Mouse (Mus musculus) G1E (cell line): Measurements from ENCODE around the gene Tmeff1. TPM values are rescaled to one million over a fixed set of nuclear protein-coding genes. Genes with fewer than 3 reads are reported as not detected.
"Not testable (repeated sequence)": the region's sequence is repeated elsewhere in the genome, so short reads cannot be mapped to it uniquely, and the experiment has no call there.

Source experiments
- ATAC-seq: 2 replicates; pipeline ENCODE4 v1.8.0; 2016; ENCODE audit warnings: mild to moderate bottlenecking; ENCODE audit not compliant: insufficient number of reproducible peaks, poor library complexity, low FRiP score, severe bottlenecking; ENCODE audit errors: extremely low read depth
- DNase-seq: peaks from one replicate; pipeline ENCODE4 v3.0.0; 2012; ENCODE audit warnings: low spot score
- H3K27me3 ChIP-seq: 2 replicates; pipeline ENCODE4 v1.6.1; 2012; ENCODE audit warnings: mild to moderate bottlenecking, low read length, inconsistent platforms; ENCODE audit not compliant: insufficient read depth
- H3K36me3 ChIP-seq: replicated peaks from 2 replicates; pipeline ENCODE3; 2012; ENCODE audit warnings: mild to moderate bottlenecking, inconsistent platforms
- H3K4me1 ChIP-seq: 2 replicates; pipeline ENCODE4 v1.6.1; 2012; ENCODE audit warnings: low read depth, low read length, inconsistent platforms, mixed read lengths; ENCODE audit not compliant: insufficient read depth
- H3K4me3 ChIP-seq: 2 replicates; pipeline ENCODE4 v1.5.1; 2012; ENCODE audit warnings: low read depth, mild to moderate bottlenecking, inconsistent platforms, low read length, moderate library complexity, mixed read lengths
- H3K9me3 ChIP-seq: replicated peaks from 2 replicates; pipeline ENCODE4 v1.6.1; 2012; ENCODE audit warnings: inconsistent platforms
- CTCF ChIP-seq: IDR thresholded peaks from 2 replicates; pipeline ENCODE4 v1.5.1; 2012; ENCODE audit warnings: low read depth, low read length, inconsistent platforms, mixed read lengths
- GATA1 ChIP-seq: IDR thresholded peaks from 2 replicates; pipeline ENCODE4 v1.6.1; 2012; ENCODE audit warnings: borderline replicate concordance, low read length, inconsistent platforms, mixed read lengths
- GATA2 ChIP-seq: IDR thresholded peaks from 2 replicates; pipeline ENCODE4 v1.6.1; 2012; ENCODE audit warnings: low read depth, low read length, inconsistent platforms, borderline replicate concordance
- POLR2AphosphoS5 ChIP-seq: IDR thresholded peaks from 2 replicates; pipeline ENCODE4 v1.6.1; 2012; ENCODE audit warnings: low read depth, low read length, inconsistent platforms; ENCODE audit not compliant: insufficient replicate concordance
- TAL1 ChIP-seq: conservative IDR thresholded peaks from 2 replicates; pipeline ENCODE4 v1.6.1; 2012; ENCODE audit warnings: low read depth, low read length, inconsistent platforms, mixed read lengths
- polyA plus RNA-seq: library from polyadenylated mRNA; stranded (reverse); fragments of >175 nt; gene quantifications from 2 replicates; pipeline ENCODE4 v1.2.3, GENCODE M21; 2012
- total RNA-seq, 2 experiments: library from RNA; stranded (forward) in 1 of 2; stranded (reverse) in 1 of 2; fragments of 200-1000 nt in 1 of 2; fragments of >200 nt in 1 of 2; fragmentation: Nextera tagmentation in 1 of 2; gene quantifications; 2 replicates each; pipeline ENCODE4 v1.2.3; 2014 to 2017

Gene Tmeff1
- total and polyA plus RNA-seq, 3 experiments, result not detected

DNA sequence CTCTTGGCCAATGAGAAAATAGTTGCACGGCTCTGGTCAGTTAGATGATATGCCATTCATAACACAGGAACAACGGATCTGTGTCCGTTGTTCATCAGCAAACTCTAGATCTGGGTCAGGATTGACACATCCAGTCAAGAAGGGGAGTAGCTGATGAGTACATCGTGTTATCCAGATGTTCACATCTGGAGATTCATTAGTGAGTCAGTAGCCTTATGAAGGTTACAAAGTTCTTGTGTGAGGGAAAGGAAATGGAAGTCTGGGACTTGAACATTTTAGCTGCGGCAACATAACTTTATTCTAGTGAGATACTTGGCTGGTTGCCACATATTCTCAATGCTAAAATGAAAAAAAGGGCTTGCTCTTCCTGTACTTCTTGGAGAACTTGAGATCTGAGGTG lies 87.9 kb downstream of the Tmeff1 start:
- Histone ChIP-seq H3K4me1 (no peaks in the 10 kb centered on the region), H3K4me3 (no peak overlapping the region), H3K27me3 (no peaks in the 10 kb centered on the region), H3K36me3 (no peaks in the 10 kb centered on the region), H3K9me3 (peaks cover 51% of the 10 kb centered on the region)
- ATAC-seq (no peak), DNase-seq (no peak)
- TF ChIP-seq CTCF, result no peak
- TF ChIP-seq GATA1, result no peak
- no peak for TF ChIP-seq POLR2AphosphoS5
- TF ChIP-seq GATA2, result no peak
- no peak for TF ChIP-seq TAL1

DNA sequence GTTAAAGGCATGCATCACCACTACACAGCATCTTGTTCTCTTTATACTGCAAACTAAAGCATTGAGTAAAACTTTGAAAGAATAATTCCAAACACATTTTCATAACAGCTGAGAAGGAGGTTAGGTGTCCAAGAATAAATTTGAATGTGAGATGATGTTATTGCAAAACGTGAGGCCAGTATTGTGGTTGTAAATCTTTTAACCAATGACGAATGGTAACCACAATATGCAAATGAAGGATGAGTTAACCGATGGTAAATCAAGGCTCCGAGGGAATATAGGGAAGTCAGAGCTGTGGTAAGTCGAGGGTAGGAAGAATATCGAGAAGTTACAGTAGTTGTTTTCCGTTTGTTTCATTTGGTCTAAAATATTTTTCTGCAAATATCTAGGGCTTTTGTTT lies 89.4 kb downstream of the Tmeff1 start:
- no peak for ATAC-seq
- DNase-seq, result no peak
- no peak overlapping the region for H3K4me3 ChIP-seq
- no peaks in the 10 kb centered on the region for H3K4me1 ChIP-seq
- peaks cover 53% of the 10 kb centered on the region for H3K9me3 ChIP-seq
- no peaks in the 10 kb centered on the region for H3K36me3 ChIP-seq
- TF ChIP-seq POLR2AphosphoS5 (no peak), TAL1 (no peak), CTCF (no peak), GATA2 (no peak), GATA1 (no peak)
- no peaks in the 10 kb centered on the region for H3K27me3 ChIP-seq

DNA sequence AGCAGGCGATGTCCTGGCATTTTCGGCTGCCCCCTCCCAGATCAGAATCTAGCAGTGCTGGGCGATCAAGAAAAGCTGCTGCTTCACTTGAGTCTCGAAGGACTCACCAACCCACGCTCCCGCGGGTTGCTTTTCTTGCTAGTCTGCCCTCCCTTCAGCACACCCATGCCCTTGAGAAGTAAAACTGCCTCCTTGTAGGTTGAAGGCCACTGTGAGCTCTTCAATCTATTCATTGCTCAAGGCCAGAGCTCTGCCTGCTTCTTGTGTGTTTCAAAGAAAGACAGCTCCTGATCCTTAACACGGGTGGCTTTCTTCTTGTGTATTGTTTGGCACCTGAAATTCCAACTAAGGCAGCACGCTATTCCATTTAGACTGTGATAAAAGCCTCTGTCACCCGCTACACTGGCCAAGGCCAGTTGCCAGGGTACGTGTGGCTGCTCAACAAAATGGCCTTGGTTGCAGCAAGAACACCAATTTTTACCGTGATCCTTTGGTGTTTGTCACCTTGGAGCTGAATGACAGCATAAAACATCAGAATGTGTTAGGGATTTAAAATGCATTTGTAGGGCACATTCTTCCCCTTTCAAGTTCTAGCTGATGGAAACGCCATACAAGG lies 91.7 kb downstream of the Tmeff1 start:
- Histone ChIP-seq H3K27me3 (no peaks in the 10 kb centered on the region), H3K4me3 (no peak overlapping the region), H3K9me3 (peaks cover 43% of the 10 kb centered on the region), H3K4me1 (no peaks in the 10 kb centered on the region), H3K36me3 (no peaks in the 10 kb centered on the region)
- ATAC-seq, result no peak
- TF ChIP-seq CTCF (no peak), TAL1 (no peak), GATA1 (no peak), GATA2 (no peak), POLR2AphosphoS5 (no peak)
- no peak for DNase-seq

DNA sequence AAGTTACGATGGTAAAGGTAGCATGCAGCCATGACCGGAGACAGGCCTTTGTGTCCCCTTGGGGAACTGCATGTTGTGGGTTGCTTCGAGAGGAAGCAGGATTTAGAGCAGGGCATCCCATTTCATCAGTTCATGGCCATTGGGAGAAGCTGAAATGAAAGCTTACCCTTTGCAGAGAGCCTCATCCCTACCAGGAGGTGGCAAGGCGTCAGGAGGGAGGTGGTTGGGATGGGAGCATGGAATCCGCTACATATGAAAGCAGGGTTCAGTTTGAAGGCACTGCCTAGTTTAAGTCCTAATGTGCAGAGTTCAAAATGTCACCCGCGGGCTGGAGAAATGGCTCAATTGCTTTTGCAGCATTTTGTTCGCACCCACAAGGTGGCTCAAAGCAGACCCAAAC lies 92.3 kb downstream of the Tmeff1 start:
- ATAC-seq (no peak), DNase-seq (no peak)
- no peaks in the 10 kb centered on the region for H3K27me3 ChIP-seq
- TF ChIP-seq CTCF (no peak), POLR2AphosphoS5 (no peak), GATA1 (no peak), GATA2 (no peak), TAL1 (no peak)
- H3K4me3 ChIP-seq, result no peak overlapping the region
- H3K9me3 ChIP-seq, result peaks cover 37% of the 10 kb centered on the region
- no peaks in the 10 kb centered on the region for H3K36me3 ChIP-seq
- no peaks in the 10 kb centered on the region for H3K4me1 ChIP-seq

DNA sequence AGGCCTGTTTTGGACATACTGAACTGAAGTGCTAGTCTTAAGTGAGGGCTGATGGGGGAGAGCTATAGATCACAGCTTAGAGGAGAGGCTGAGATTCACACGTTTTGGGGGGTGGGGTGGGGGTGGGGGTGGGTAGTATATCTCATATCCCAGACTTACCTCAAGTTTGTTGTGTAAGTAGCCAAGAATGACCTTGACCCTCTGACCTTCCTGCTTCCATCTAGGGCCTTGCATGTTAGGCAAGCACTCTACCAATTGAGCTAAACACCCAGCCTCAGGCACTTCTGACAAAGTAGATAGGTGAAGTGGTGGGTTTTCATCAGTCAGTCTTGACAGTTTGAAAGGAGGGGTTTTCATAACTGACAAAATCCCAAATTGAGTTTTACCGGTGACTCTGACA lies 92.8 kb downstream of the Tmeff1 start:
- peaks cover 35% of the 10 kb centered on the region for H3K9me3 ChIP-seq
- ATAC-seq (no peak), DNase-seq (no peak)
- H3K27me3 ChIP-seq, result no peaks in the 10 kb centered on the region
- no peaks in the 10 kb centered on the region for H3K36me3 ChIP-seq
- no peaks in the 10 kb centered on the region for H3K4me1 ChIP-seq
- no peak for TF ChIP-seq POLR2AphosphoS5
- TF ChIP-seq TAL1, result no peak
- no peak for TF ChIP-seq GATA2
- TF ChIP-seq GATA1, result no peak
- TF ChIP-seq CTCF, result no peak
- no peak overlapping the region for H3K4me3 ChIP-seq

DNA sequence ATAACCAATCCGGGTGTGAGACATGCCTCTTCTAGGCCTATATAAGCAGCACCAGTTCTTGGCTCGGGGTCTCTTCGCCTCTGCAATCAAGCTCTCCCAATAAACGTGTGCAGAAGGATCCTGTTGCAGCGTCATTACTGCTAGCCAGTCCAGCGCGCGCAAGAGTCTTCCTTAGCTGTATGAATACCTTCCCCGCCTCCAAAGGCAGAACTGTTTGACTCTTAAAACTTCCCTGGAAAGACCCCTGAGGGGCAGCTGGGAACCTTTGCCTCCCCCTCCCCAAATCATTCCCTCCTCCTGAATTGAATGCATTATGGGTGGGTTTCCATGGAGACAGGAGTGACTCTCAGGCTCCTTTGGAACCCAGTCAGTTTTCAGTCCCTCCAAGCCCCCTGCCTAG lies 93.8 kb downstream of the Tmeff1 start:
- ATAC-seq, result no peak

DNA sequence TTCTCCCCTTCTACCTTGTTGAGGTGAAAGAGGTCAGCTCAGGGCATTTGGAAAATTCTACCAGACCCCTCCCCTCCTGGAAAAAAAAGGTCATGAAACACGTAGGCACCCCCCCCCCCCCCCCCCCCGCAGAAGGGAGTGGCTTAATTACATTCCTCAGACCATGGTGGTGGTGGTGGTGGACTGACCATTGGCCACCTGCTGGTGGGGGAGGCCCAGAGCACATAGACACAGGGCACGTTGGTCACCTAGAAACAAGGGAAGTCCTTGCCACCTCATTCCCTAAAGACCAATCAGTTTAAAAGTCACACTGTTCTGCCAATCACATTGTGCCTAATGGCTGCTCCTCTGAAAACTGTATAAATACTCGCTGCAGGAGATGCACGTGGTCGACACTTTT lies 94.8 kb downstream of the Tmeff1 start:
- not testable (repeated sequence) for H3K4me1 ChIP-seq, H3K27me3 ChIP-seq, DNase-seq, H3K36me3 ChIP-seq, ATAC-seq, H3K4me3 ChIP-seq
- H3K9me3 ChIP-seq, result peaks cover 35% of the 10 kb centered on the region

More for the DNA sequence above, 93.8 kb downstream of the Tmeff1 start:
- H3K9me3 ChIP-seq, result peaks cover 34% of the 10 kb centered on the region
- H3K36me3 ChIP-seq, result no peaks in the 10 kb centered on the region
- no peak overlapping the region for H3K4me3 ChIP-seq
- TF ChIP-seq TAL1 (no peak), GATA1 (no peak)
- no peaks in the 10 kb centered on the region for H3K4me1 ChIP-seq
- no peaks in the 10 kb centered on the region for H3K27me3 ChIP-seq
- DNase-seq, result no peak
